Mouse (Mus musculus) thymus, postnatal 14 days (tissue): ENCODE measurements around the gene Palld.

Source experiments
- DNase-seq: peaks from one replicate; pipeline ENCODE4 v3.0.0; 2021

Gene Palld

DNA sequence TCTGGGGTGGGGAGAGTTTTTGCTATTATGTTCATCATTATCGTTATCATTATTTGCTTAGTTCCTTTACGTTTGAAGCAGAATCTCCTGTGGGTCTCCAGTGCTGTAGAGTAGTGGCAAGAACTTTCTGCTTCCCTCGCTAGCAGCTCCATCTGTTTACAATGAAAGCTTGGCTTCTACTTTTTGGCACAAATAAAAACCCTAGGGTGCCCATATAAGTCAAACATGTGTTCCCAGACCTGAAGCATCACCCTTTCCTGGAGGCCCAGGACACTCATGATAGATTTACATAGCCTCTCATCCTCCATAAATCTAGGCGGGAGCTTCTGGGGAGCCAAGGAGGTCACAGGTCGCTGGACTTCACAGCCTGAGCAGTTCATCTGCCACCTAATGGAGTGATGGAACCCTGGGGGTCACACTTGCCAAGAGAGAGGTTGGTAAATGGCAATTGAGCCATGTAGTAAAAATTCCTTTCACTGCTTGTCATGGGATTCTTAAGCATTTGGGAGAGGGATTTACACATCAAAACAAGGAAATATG lies 133.1 kb downstream of the Palld start:
- DNase-seq: no peak

DNA sequence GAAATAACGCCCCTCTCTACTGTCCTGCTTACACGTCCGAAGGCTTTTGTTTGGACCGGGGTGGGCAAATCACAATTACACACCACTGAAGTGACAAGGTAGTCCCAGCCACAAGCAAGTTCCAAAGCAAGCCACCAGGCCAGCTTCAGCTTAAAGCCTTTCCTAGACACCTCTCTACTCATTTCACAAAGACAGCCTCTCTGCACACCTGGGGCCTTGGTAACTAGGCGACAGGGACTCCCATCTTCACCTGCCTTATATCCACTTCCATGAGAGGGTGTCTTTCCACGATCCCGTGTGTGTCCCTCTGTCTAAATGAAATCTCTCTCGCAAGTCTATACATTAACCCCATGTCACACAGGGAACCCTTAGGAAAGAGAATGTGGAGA lies 142.3 kb downstream of the Palld start:
- no peak for DNase-seq

GRCm38 (mm10) chr8:61759327-61760189 lies 142.9 kb downstream of the Palld start:
- no peak for DNase-seq

GRCm38 (mm10) chr8:61758686-61759326 lies 143.7 kb downstream of the Palld start:
- DNase-seq: no peak

DNA sequence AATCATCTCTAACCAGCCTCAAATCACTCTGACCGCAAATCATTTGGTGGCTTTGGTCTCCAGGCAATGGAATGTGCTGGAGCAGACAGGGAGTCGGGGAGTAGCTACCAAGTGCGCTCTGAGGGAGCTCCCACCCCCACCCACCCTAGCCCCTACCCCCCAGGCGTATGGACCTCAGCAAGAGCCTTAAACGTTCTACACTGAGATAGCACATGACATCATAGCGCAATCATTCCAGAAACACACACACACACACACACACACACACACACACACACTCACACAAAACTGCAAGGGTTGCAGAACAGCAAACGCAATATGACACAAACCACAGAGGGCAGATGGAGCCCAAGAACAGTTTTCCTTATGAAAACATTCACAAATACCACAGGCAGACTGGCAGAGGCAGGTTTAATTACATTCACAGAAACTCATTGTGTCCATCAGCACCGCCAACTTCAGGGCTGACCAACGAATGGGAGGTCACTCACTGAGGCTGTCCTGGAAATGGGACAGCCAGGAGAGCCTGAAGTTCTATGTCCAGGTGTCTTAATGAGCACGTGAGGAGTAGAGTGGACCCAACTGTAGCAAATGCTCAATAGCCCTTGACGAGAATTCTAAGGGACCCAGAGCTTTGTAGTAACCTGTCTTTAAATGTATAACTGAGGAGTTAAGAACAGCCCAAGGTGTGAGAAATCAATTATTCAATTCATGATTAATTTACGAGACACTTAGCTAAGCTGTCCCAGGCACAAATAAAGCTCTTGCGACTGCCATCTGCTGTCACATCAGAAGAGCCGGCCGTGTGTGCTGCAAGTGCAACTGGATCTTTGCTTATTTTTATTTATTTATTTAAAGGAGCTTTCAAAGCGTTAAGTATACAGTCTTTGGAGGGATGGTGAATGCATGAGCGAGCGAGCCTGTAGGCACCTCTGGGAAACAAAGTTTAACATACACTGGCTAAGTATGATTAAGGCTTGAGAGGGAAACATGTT lies 145.2 kb downstream of the Palld start:
- DNase-seq: no peak

- no peak for DNase-seq
These were observed 147.3 kb downstream of the Palld start for GRCm38 (mm10) chr8:61755186-61755585.

GRCm38 (mm10) chr8:61747070-61747469 lies 155.4 kb downstream of the Palld start:
- DNase-seq: no peak

- no peak for DNase-seq
These were observed 157.1 kb downstream of the Palld start for GRCm38 (mm10) chr8:61745181-61745980.

- no peak for DNase-seq
These were observed 158.5 kb downstream of the Palld start for GRCm38 (mm10) chr8:61743764-61744562.

DNA sequence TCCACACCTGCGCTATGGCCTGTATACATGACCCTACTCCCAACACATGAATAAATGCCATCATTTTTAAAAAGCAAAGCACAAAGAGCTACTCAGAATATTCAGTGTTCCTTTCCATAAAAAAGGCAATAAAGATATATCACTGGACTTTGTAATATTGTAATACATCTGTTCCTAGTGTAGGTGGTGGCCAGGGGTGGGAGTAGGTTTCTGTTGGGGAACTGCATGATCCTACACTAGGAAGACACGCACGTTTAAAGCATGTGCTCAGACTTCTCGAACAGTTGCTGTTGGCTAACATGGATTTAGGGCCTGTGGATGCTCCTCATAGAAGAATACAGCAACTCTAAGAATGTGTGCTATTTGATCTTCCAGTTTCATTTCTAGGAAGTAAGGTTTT lies 165.0 kb downstream of the Palld start:
- DNase-seq: no peak

DNA sequence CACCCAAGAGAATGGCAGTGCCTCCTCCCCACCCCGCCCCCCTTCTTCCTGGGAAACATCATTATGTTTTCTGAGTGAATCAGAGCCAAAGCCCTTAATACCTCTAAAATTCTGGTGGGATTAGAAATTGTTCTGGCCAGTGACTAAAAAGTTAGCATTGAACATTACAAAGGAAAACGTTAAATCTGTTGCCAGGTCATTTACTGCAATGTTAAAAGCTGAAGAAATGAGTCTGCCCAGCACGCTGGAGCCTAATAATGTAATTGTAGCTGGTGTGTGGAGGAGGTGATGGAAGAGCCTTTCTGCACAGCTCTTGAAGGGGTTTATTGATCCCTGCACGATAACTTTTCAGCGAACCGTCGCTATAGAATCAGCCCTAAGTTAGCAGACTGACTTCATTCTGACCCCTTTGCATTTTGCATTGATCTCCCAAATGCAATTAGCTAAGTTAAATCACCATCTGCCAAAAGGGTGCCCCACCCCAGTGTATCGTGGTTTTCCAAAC lies 165.7 kb downstream of the Palld start:
- DNase-seq: no peak

DNA sequence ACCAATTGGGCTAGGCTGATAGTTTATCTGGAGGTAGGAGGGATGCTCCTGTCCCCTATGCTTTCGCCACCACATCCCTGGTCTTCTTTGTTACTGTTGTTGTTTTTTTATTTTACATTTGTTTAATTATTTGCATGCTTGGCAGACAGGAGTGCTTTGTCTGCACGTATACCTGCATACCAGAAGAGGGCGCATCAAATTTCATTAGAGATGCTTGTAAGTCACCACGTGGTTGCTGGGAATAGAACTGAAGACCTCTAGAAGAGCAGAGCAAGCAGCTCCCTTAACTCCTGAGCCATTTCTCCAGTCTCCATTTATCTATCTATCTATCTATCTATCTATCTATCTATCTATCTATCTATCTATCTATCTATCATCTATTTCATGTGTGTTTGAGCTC lies 166.4 kb downstream of the Palld start:
- DNase-seq: no peak

DNA sequence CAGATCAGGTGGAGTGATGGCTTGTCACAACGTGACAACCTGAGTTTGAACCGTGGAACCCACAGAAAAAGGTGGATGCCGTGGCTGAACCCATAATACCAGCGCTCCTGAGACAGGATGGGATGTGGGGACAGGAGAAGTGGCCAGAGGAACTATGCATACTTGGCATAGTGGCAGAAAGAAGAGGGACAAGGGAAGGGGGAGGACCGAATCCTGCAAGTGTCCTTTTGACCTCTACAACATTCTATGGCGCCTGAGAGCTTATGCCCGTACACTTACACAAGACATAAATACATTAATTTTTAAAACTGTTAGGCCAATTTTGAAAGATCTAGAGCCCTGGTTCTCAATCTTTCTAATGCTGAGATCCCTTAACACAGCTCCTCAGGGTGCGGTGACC lies 168.3 kb downstream of the Palld start:
- DNase-seq: no peak

DNA sequence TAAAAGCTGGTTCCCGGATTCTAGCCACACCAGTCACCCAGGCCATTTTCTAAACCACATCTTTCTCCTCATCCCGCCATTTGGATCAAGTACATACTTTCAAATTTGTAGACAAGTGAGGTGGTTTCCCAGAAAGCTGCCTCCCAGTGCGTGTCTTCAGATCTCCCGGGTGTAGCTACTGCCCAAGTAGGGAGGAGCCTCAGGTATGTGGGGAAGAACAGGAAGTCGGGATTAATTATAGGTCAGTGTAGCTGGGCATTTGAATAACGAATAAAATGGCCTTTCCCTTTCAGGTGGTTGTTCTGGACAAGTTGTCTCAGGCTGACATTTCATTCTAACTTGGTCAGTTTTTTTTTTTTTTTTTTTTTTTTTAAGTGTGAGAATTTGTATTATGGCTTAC lies 170.3 kb downstream of the Palld start:
- no peak for DNase-seq

- no peak for DNase-seq
These were observed 171.0 kb downstream of the Palld start for GRCm38 (mm10) chr8:61731306-61732088.

- no peak for DNase-seq
These were observed 171.8 kb downstream of the Palld start for GRCm38 (mm10) chr8:61730669-61731068.

DNA sequence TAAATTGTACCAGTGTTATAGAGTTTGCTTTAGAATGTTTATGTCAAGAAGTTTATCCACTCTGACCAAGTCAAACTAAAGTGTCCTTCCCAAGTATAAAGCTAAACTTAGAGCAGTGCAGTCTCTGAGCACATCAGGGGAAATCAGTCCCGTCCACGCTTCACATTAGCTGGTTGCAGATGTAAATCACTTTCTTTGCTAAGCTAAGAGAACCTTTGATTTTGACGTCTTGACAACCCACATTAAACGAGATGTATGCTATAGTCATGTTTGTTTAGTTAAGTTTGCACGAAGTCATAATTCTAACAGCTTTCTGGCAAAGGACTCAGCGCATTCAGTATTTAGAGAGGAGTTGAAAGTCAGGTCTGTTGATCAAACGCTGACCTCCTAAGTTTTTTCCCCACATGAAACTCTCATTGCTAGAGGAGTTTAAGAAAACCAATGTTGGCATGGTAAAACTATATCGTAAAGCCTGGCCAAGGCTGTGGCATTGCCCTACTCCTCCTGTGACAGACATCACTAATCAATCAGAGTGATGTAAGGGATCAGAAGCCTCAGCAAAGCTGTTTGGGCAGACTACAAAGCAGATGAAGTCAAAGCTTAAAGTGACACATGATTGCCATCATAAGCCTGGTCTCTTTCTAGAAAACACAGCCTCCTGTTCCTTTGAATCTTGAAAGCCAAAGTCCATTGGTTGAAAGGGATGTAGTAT lies 177.0 kb downstream of the Palld start:
- DNase-seq: no peak

- DNase-seq: no peak
These were observed 180.3 kb downstream of the Palld start for GRCm38 (mm10) chr8:61722226-61722625.

GRCm38 (mm10) chr8:61715351-61716125 lies 187.0 kb downstream of the Palld start:
- DNase-seq: no peak
